Mouse (Mus musculus) embryonic fibroblast, embryonic 13.5 days (primary cell): Measurements from ENCODE around the gene Med12l.
"Not testable (repeated sequence)": the region's sequence is repeated elsewhere in the genome, so short reads cannot be mapped to it uniquely, and the experiment has no call there.

Source experiments
- CTCF ChIP-seq: IDR thresholded peaks from 2 replicates; pipeline ENCODE4 v1.5.1; 2011; ENCODE audit warnings: mild to moderate bottlenecking, control low read depth, low read length, moderate library complexity, borderline replicate concordance; ENCODE audit not compliant: insufficient read depth
- POLR2A ChIP-seq: IDR thresholded peaks from 2 replicates; pipeline ENCODE4 v1.6.1; 2011; ENCODE audit warnings: low read depth, mild to moderate bottlenecking, control low read depth, low read length, moderate library complexity

GRCm38 (mm10) chr3:59140941-59141340, 135.3 kb downstream of the Med12l start:
- not testable (repeated sequence) for TF ChIP-seq CTCF, POLR2A
